Mouse (Mus musculus) lung, adult 2 months (tissue): ENCODE data around the gene Snx29.

ENCODE experiments used
- CTCF ChIP-seq: fragments of 200-500 bp; IDR thresholded peaks from 2 replicates; pipeline ENCODE4 v1.5.1; 2011; ENCODE audit warnings: mild to moderate bottlenecking, low read length, control low read depth; ENCODE audit not compliant: insufficient read depth
- POLR2A ChIP-seq: fragments of 200-500 bp; IDR thresholded peaks from 2 replicates; pipeline ENCODE4 v1.6.1; 2011; ENCODE audit warnings: low read depth, mild to moderate bottlenecking, control low read depth, low read length, borderline replicate concordance; ENCODE audit errors: extremely low read depth

GRCm38 (mm10) chr16:11504666-11505491 is 182.2 kb downstream of the Snx29 start:
- no peak for TF ChIP-seq POLR2A
- no peak for TF ChIP-seq CTCF
